Mouse (Mus musculus): ENCODE results near the gene Stx11.
"Not testable (repeated sequence)": the region's sequence is repeated elsewhere in the genome, so short reads cannot be mapped to it uniquely, and the experiment has no call there.

DNA sequence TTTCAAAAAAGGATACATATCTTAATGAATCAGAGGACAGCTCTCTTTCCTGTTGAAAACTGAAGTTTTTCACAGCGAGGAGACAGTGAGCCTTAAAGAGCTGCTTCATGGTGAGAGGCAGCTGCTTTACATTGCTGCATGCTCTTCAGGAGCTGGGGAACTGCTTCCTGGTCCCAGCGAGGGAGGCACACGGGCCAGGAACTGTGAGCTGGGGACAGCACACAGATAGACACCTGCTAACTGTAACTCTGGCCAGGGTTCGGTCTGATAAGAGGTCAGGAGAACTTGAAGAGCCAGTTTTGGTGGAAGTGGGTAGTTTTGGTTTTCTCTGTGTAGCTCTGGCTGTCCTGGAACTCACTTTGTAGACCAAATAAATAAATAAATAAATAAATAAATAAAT lies 12.7 kb downstream of the Stx11 start:
- TF ChIP-seq EP300 (IDR thresholded peaks at IDR 0.05; ENCODE audit: low read depth in 1 of 2, low read length in 2 of 2): peak in 1 of 2 experiments; percentile 85
- TF ChIP-seq POLR2A (IDR thresholded peaks at IDR 0.05; ENCODE audit: control insufficient read depth in 1 of 2, insufficient read depth in 1 of 2, low read depth in 1 of 2, low read length in 2 of 2, poor library complexity in 1 of 2); USF1 (IDR thresholded peaks at IDR 0.05; ENCODE audit: low read depth, low read length); ZKSCAN1 (IDR thresholded peaks at IDR 0.05; ENCODE audit: low read depth, low read length); CTCF (IDR thresholded peaks at IDR 0.05 in 2 of 3, conservative IDR thresholded peaks at IDR 0.05 in 1 of 3; ENCODE audit: control insufficient read depth in 1 of 3, insufficient read depth in 1 of 3, low read depth in 2 of 3, low read length in 3 of 3, poor library complexity in 1 of 3, severe bottlenecking in 1 of 3); CHD1 (IDR thresholded peaks at IDR 0.05; ENCODE audit: low read depth, low read length); MAX (IDR thresholded peaks at IDR 0.05; ENCODE audit: low read length); MAFK (IDR thresholded peaks at IDR 0.05; ENCODE audit: borderline replicate concordance, low read depth, low read length); USF2 (IDR thresholded peaks at IDR 0.05; ENCODE audit: borderline replicate concordance in 1 of 2, insufficient read depth in 1 of 2, low read depth in 1 of 2, low read length in 2 of 2): not testable (repeated sequence)
- peak; percentile 69 for TF ChIP-seq TAL1 (IDR thresholded peaks at IDR 0.05; ENCODE audit: low read length)
- peak; percentile 80 for TF ChIP-seq TCF12 (IDR thresholded peaks at IDR 0.05; ENCODE audit: low read depth, low read length)
- TF ChIP-seq TBP (IDR thresholded peaks at IDR 0.05; ENCODE audit: low read depth, low read length): 0 out of 2 replicates have a peak, but pooled peaks have one; percentile 27

Measured in MEL (cell line).